Mouse (Mus musculus) layer of hippocampus, adult 9-10 months (tissue): ENCODE results near the gene Cdkal1.

Experiments used
- DNase-seq: peaks from one replicate; pipeline ENCODE4 v3.0.0; 2022; ENCODE audit warnings: low spot score

Cdkal1 gene

GRCm38 (mm10) chr13:29580780-29581179 lies 274.7 kb downstream of the Cdkal1 start:
- no peak for DNase-seq

GRCm38 (mm10) chr13:29580009-29580408 lies 275.5 kb downstream of the Cdkal1 start:
- DNase-seq = no peak

- no peak for DNase-seq
Measured at GRCm38 (mm10) chr13:29578621-29579020, 276.9 kb downstream of the Cdkal1 start.

- DNase-seq = no peak
Measured at GRCm38 (mm10) chr13:29574784-29575183, 280.7 kb downstream of the Cdkal1 start.

- no peak for DNase-seq
Measured at GRCm38 (mm10) chr13:29572477-29572876, 283.0 kb downstream of the Cdkal1 start.

- no peak for DNase-seq
Measured at GRCm38 (mm10) chr13:29565710-29566109, 289.8 kb downstream of the Cdkal1 start.

GRCm38 (mm10) chr13:29559188-29559587 lies 296.3 kb downstream of the Cdkal1 start:
- no peak for DNase-seq

- peak; percentile 30 for DNase-seq
Measured at GRCm38 (mm10) chr13:29555160-29555785, 300.2 kb downstream of the Cdkal1 start.

GRCm38 (mm10) chr13:29553792-29554191 lies 301.7 kb downstream of the Cdkal1 start:
- DNase-seq = no peak

GRCm38 (mm10) chr13:29552322-29552870 lies 303.1 kb downstream of the Cdkal1 start:
- no peak for DNase-seq

GRCm38 (mm10) chr13:29550886-29551285 lies 304.6 kb downstream of the Cdkal1 start:
- DNase-seq = no peak

GRCm38 (mm10) chr13:29550203-29550602 lies 305.3 kb downstream of the Cdkal1 start:
- DNase-seq = no peak

GRCm38 (mm10) chr13:29549761-29550160 lies 305.7 kb downstream of the Cdkal1 start:
- no peak for DNase-seq

- DNase-seq = no peak
Measured at GRCm38 (mm10) chr13:29537906-29538305, 317.6 kb downstream of the Cdkal1 start.

GRCm38 (mm10) chr13:29533586-29533985 lies 321.9 kb downstream of the Cdkal1 start:
- no peak for DNase-seq

GRCm38 (mm10) chr13:29528344-29528743 lies 327.1 kb downstream of the Cdkal1 start:
- DNase-seq = no peak

GRCm38 (mm10) chr13:29521321-29521720 lies 334.2 kb downstream of the Cdkal1 start:
- no peak for DNase-seq

GRCm38 (mm10) chr13:29514071-29514470 lies 341.4 kb downstream of the Cdkal1 start:
- no peak for DNase-seq

GRCm38 (mm10) chr13:29504861-29505568 lies 350.5 kb downstream of the Cdkal1 start:
- no peak for DNase-seq

GRCm38 (mm10) chr13:29503147-29504044 lies 352.1 kb downstream of the Cdkal1 start:
- DNase-seq = peak; percentile 17

- no peak for DNase-seq
Measured at GRCm38 (mm10) chr13:29502481-29503146, 352.9 kb downstream of the Cdkal1 start.

GRCm38 (mm10) chr13:29501173-29501572 lies 354.3 kb downstream of the Cdkal1 start:
- no peak for DNase-seq
